Mouse (Mus musculus) cerebellum, adult 9-10 months (tissue): ENCODE results near the gene Vdac1.

Experiments
- DNase-seq: peaks from one replicate; pipeline ENCODE4 v3.0.0; 2022

The Vdac1 gene

GRCm38 (mm10) chr11:52429440-52429839 lies 68.8 kb downstream of the Vdac1 start:
- DNase-seq, result no peak

DNA sequence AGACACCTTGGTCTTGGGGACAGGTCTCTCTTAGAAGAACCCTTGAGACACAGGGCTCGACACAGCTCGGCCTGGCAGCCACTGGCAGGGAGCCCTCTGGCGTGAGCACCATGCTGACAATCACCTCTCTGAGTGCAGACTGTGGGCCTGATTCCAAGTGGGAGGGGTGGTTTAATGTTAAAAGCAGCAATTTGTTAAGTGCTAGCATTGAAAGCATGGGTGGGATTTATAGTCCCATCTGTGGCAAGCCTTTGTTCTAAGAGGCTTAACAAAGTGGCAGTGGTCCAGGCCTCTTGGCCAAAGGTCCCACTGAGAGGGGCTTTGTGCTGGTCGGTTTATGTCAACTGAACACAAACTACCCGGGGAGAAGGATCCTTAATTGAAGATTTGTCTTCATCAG lies 70.9 kb downstream of the Vdac1 start:
- no peak for DNase-seq

GRCm38 (mm10) chr11:52432148-52432547 lies 71.5 kb downstream of the Vdac1 start:
- no peak for DNase-seq

DNA sequence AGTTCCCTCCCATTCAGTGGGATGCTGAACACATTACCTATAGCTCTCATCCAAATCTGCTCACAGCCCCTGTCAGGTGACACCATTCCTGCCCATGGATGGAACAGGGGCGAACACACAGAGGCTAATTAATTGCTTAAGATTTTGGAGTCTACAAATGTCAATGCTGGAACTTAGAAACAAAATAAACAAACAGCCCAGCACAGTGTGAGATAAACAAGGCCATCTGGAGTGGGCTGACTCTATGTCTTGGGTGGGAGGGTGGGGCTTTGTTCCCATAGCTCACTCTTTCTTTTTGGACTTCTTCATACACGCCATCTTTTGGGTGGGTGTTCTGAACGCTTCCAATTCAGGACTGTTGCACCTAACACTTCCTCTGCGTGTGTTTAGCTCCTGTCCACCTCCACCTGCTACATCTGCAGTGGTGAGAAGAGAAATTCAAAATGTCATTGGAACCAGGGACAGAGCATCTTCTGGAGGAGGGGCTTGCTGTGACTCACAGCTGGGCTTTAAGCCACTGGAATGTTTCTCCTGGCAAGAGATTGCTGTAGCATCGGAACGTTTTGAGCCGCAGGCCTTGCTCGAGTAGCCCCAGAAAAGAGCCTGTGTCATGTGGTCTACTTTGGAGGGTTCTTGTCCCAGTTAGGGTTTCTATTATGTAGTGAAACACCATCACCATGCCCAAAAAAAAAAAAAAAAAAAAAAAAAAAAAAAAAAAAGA lies 72.6 kb downstream of the Vdac1 start:
- DNase-seq, result no peak

GRCm38 (mm10) chr11:52433797-52434195 lies 73.1 kb downstream of the Vdac1 start:
- no peak for DNase-seq

GRCm38 (mm10) chr11:52435466-52435865 lies 74.8 kb downstream of the Vdac1 start:
- no peak for DNase-seq

GRCm38 (mm10) chr11:52437123-52437522 lies 76.5 kb downstream of the Vdac1 start:
- DNase-seq, result no peak
